Mouse (Mus musculus): ENCODE measurements around the gene Adprh. TPM values are rescaled to one million over a fixed set of nuclear protein-coding genes. Genes with fewer than 3 reads are reported as not detected.

The Adprh gene
- polyA plus RNA-seq, 1 experiment from 2014 or later, result 81.1 TPM

GRCm38 (mm10) chr16:38475681-38476311 is 23.3 kb upstream of the Adprh start:
- peak overlapping the region; percentile 76 for H3K4me2 ChIP-seq
- no peak; the same call in 1 of the 2 replicates for ATAC-seq (replicated peaks; ENCODE audit: insufficient number of reproducible peaks, insufficient read depth, low FRiP score, low read depth)
- H3K27ac ChIP-seq, result peak overlapping the region; percentile 90
- no peaks in the 10 kb centered on the region for H3K27me3 ChIP-seq
- 29% methylated on average over 4 of the region's 4 CpGs for WGBS
- H3K36me3 ChIP-seq, result no peaks in the 10 kb centered on the region
- peak overlapping the region; percentile 52; the same call in 1 of the 2 replicates for H3K9ac ChIP-seq
- peaks cover 14% of the 10 kb centered on the region for H3K4me1 ChIP-seq (replicated peaks)
- H3K9me3 ChIP-seq (replicated peaks), result no peaks in the 10 kb centered on the region
- H3K4me3 ChIP-seq, result peak overlapping the region; percentile 44

- Histone ChIP-seq H3K9ac (no peak overlapping the region), H3K36me3 (no peaks in the 10 kb centered on the region), H3K27me3 (no peaks in the 10 kb centered on the region), H3K9me3 (replicated peaks) (no peaks in the 10 kb centered on the region), H3K4me1 (replicated peaks) (peaks cover 14% of the 10 kb centered on the region), H3K4me3 (no peak overlapping the region), H3K4me2 (no peak overlapping the region), H3K27ac (no peak overlapping the region)
- 85% methylated on average over 9 of the region's 9 CpGs for WGBS
- no peak for ATAC-seq (replicated peaks; ENCODE audit: insufficient number of reproducible peaks, insufficient read depth, low FRiP score, low read depth)
Measured at GRCm38 (mm10) chr16:38474677-38475286, 22.3 kb upstream of the Adprh start.

GRCm38 (mm10) chr16:38473661-38474060 is 21.2 kb upstream of the Adprh start:
- H3K27me3 ChIP-seq, result no peaks in the 10 kb centered on the region
- ATAC-seq (replicated peaks; ENCODE audit: insufficient number of reproducible peaks, insufficient read depth, low FRiP score, low read depth), result no peak
- H3K4me1 ChIP-seq (replicated peaks), result peaks cover 14% of the 10 kb centered on the region
- H3K4me2 ChIP-seq, result no peak overlapping the region
- H3K9me3 ChIP-seq (replicated peaks), result no peaks in the 10 kb centered on the region
- no peak overlapping the region for H3K27ac ChIP-seq
- WGBS, result 82% methylated on average over 5 of the region's 5 CpGs
- no peak overlapping the region for H3K4me3 ChIP-seq
- no peak overlapping the region for H3K9ac ChIP-seq
- H3K36me3 ChIP-seq, result no peaks in the 10 kb centered on the region

GRCm38 (mm10) chr16:38472507-38472873 is 20.0 kb upstream of the Adprh start:
- no peak overlapping the region for H3K4me2 ChIP-seq
- H3K9me3 ChIP-seq (replicated peaks), result no peaks in the 10 kb centered on the region
- H3K27me3 ChIP-seq, result no peaks in the 10 kb centered on the region
- no peaks in the 10 kb centered on the region for H3K36me3 ChIP-seq
- no peak for ATAC-seq (replicated peaks; ENCODE audit: insufficient number of reproducible peaks, insufficient read depth, low FRiP score, low read depth)
- H3K27ac ChIP-seq, result no peak overlapping the region
- no peak overlapping the region for H3K9ac ChIP-seq
- H3K4me1 ChIP-seq (replicated peaks), result peaks cover 18% of the 10 kb centered on the region
- 86% methylated on average over 5 of the region's 5 CpGs for WGBS
- H3K4me3 ChIP-seq, result no peak overlapping the region

- Histone ChIP-seq H3K4me1 (replicated peaks) (peaks cover 13% of the 10 kb centered on the region), H3K9ac (no peak overlapping the region), H3K9me3 (replicated peaks) (no peaks in the 10 kb centered on the region), H3K36me3 (no peaks in the 10 kb centered on the region), H3K27ac (no peak overlapping the region), H3K27me3 (no peaks in the 10 kb centered on the region), H3K4me3 (no peak overlapping the region), H3K4me2 (no peak overlapping the region)
- WGBS, result 66% methylated on average over 11 of the region's 11 CpGs
- no peak for ATAC-seq (replicated peaks; ENCODE audit: insufficient number of reproducible peaks, insufficient read depth, low FRiP score, low read depth)
Measured at GRCm38 (mm10) chr16:38471697-38472506, 19.4 kb upstream of the Adprh start.

GRCm38 (mm10) chr16:38469437-38469836 is 16.9 kb upstream of the Adprh start:
- no peak overlapping the region for H3K27ac ChIP-seq
- H3K9me3 ChIP-seq (replicated peaks), result no peaks in the 10 kb centered on the region
- no peak overlapping the region for H3K4me2 ChIP-seq
- WGBS, result 74% methylated on average over 8 of the region's 8 CpGs
- no peaks in the 10 kb centered on the region for H3K36me3 ChIP-seq
- ATAC-seq (replicated peaks; ENCODE audit: insufficient number of reproducible peaks, insufficient read depth, low FRiP score, low read depth), result no peak
- no peak overlapping the region for H3K9ac ChIP-seq
- no peak overlapping the region for H3K4me3 ChIP-seq
- no peaks in the 10 kb centered on the region for H3K27me3 ChIP-seq
- 0 out of 2 replicates have a peak, but pooled peaks cover 5% of the 10 kb centered on the region for H3K4me1 ChIP-seq (replicated peaks)

- H3K9me3 ChIP-seq (replicated peaks), result no peaks in the 10 kb centered on the region
- no peak for ATAC-seq (replicated peaks; ENCODE audit: insufficient number of reproducible peaks, insufficient read depth, low FRiP score, low read depth)
- no peak overlapping the region for H3K27ac ChIP-seq
- no peak overlapping the region for H3K4me2 ChIP-seq
- no peak overlapping the region for H3K9ac ChIP-seq
- 32% methylated on average over 3 of the region's 3 CpGs for WGBS
- H3K36me3 ChIP-seq, result no peaks in the 10 kb centered on the region
- 0 out of 2 replicates have a peak, but pooled peaks cover 5% of the 10 kb centered on the region for H3K4me1 ChIP-seq (replicated peaks)
- H3K27me3 ChIP-seq, result no peaks in the 10 kb centered on the region
- H3K4me3 ChIP-seq, result no peak overlapping the region
Measured at GRCm38 (mm10) chr16:38468706-38469018, 16.2 kb upstream of the Adprh start.

GRCm38 (mm10) chr16:38467917-38468705 is 15.6 kb upstream of the Adprh start:
- 52% methylated on average over 8 of the region's 8 CpGs for WGBS
- Histone ChIP-seq H3K36me3 (no peaks in the 10 kb centered on the region), H3K27ac (no peak overlapping the region), H3K9me3 (replicated peaks) (no peaks in the 10 kb centered on the region), H3K4me1 (replicated peaks) (0 out of 2 replicates have a peak, but pooled peaks cover 5% of the 10 kb centered on the region), H3K4me2 (no peak overlapping the region), H3K27me3 (no peaks in the 10 kb centered on the region), H3K4me3 (no peak overlapping the region), H3K9ac (no peak overlapping the region)
- ATAC-seq (replicated peaks; ENCODE audit: insufficient number of reproducible peaks, insufficient read depth, low FRiP score, low read depth), result no peak

GRCm38 (mm10) chr16:38467091-38467916 is 14.8 kb upstream of the Adprh start:
- Histone ChIP-seq H3K4me1 (replicated peaks) (0 out of 2 replicates have a peak, but pooled peaks cover 5% of the 10 kb centered on the region), H3K9ac (no peak overlapping the region), H3K27me3 (no peaks in the 10 kb centered on the region), H3K4me3 (no peak overlapping the region), H3K9me3 (replicated peaks) (no peaks in the 10 kb centered on the region), H3K27ac (no peak overlapping the region), H3K4me2 (no peak overlapping the region), H3K36me3 (no peaks in the 10 kb centered on the region)
- 73% methylated on average over 13 of the region's 13 CpGs for WGBS
- ATAC-seq (replicated peaks; ENCODE audit: insufficient number of reproducible peaks, insufficient read depth, low FRiP score, low read depth), result no peak

- Histone ChIP-seq H3K4me1 (replicated peaks) (0 out of 2 replicates have a peak, but pooled peaks cover 5% of the 10 kb centered on the region), H3K9me3 (replicated peaks) (no peaks in the 10 kb centered on the region), H3K9ac (no peak overlapping the region), H3K27ac (no peak overlapping the region), H3K4me2 (no peak overlapping the region), H3K4me3 (no peak overlapping the region), H3K36me3 (no peaks in the 10 kb centered on the region), H3K27me3 (no peaks in the 10 kb centered on the region)
- no peak for ATAC-seq (replicated peaks; ENCODE audit: insufficient number of reproducible peaks, insufficient read depth, low FRiP score, low read depth)
- WGBS, result 71% methylated on average over 4 of the region's 4 CpGs
Measured at GRCm38 (mm10) chr16:38466089-38466488, 13.6 kb upstream of the Adprh start.
